Comparison of ENCODE assay signal across 14 mouse cellular contexts in the genomic region with DNA sequence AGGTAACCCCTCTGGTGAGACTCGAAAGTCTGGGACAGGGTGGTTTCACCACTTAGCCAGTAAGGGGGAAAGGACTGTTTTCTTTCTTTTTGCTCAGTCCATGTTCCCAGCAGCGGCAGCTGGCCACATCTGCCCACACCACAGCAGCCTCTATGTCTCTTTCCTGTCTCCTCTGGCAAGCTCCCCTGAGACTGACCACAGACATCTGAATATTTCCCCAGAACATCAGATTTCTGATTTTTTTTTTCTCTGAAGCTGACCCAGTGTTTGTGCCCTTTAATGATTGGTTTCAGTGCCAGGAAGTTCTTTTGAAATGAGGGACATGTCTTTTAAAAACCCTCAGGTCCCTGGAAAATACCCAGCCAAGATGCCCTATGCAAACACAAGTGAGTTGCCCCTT.
DNase-seq lines count a peak whose midpoint lies in the region; ATAC-seq and TF ChIP-seq lines count a peak whose summit lies in the region.
"Had no signal": no experiment of that assay in that cellular context is flagged by ENCODE, and none has a peak within 500 bp of the region (broad histone marks: within the 10 kb centered on the region; RNA-seq: fewer than 3 reads in every experiment).

No protein-coding gene starts in this region.

- H3K9me3 ChIP-seq in lung, embryonic 15.5 days: no peaks in the 10 kb centered on the region
- H3K9me3 ChIP-seq: midbrain, embryonic 15.5 days; neural tube, embryonic 15.5 days had no signal

- peak; percentile 79; the same call in 1 of the 2 replicates for ATAC-seq in lung, embryonic 15.5 days (ENCODE audit: borderline replicate concordance, extremely low read depth, low FRiP score, low TSS enrichment)
- ATAC-seq: inflammation-experienced regulatory T-cells, adult 6 months; liver, postnatal 0 days; midbrain, embryonic 15.5 days had no signal

- TF ChIP-seq POLR2A in lung, adult 2 months (IDR thresholded peaks at IDR 0.05; ENCODE audit: borderline replicate concordance, extremely low read depth, low read depth, low read length): no peak

- H3K4me3 ChIP-seq in lung, adult 2 months (replicated peaks; ENCODE audit: extremely low read depth, low read depth, low read length): no peak overlapping the region
- H3K4me3 ChIP-seq in lung, embryonic 15.5 days: no peak overlapping the region
- H3K4me3 ChIP-seq: midbrain, embryonic 15.5 days; neural tube, embryonic 15.5 days had no signal

- H3K4me1 ChIP-seq in lung, adult 2 months (ENCODE audit: control insufficient read depth, insufficient read depth, low read length): no peaks in the 10 kb centered on the region
- H3K4me1 ChIP-seq in lung, embryonic 15.5 days: 0 out of 2 replicates have a peak, but pooled peaks cover 10% of the 10 kb centered on the region
- H3K4me1 ChIP-seq: midbrain, embryonic 15.5 days; neural tube, embryonic 15.5 days had no signal

- no peak overlapping the region for H3K4me2 ChIP-seq in lung, embryonic 15.5 days
- H3K4me2 ChIP-seq: midbrain, embryonic 15.5 days; neural tube, embryonic 15.5 days had no signal

- intact Hi-C loops in gastrocnemius, postnatal 36 days (cut with DNase I): no loop called here

- 53% methylated on average over 2 of the region's 2 CpGs for WGBS in lung, adult 2 months
- WGBS in lung, embryonic 15.5 days: 38% methylated on average over 2 of the region's 2 CpGs

- peak overlapping the region; percentile 82 for H3K27ac ChIP-seq in lung, embryonic 15.5 days
- H3K27ac ChIP-seq: midbrain, embryonic 15.5 days; neural tube, embryonic 15.5 days had no signal

- TF ChIP-seq CTCF in lung, adult 2 months (IDR thresholded peaks at IDR 0.05; ENCODE audit: insufficient read depth, low read length): no peak

- DNase-seq in gastrocnemius, postnatal 25 days: peak; percentile 13
- DNase-seq in gastrocnemius, postnatal 36 days: no peak
- peak; percentile 46 to 60 for DNase-seq in lung, adult 18-20 months
- no peak for DNase-seq in lung, adult 2 months
- no peak for DNase-seq in ovary, postnatal 10 days (ENCODE audit: low spot score)
- no peak for DNase-seq in B cell, adult 2 months
- no peak for DNase-seq in thymus, postnatal 4 days
- DNase-seq: adrenal gland, adult 2 months; layer of hippocampus, postnatal 36 days; liver, postnatal 0 days had no signal

- no peak overlapping the region for H3K9ac ChIP-seq in lung, embryonic 15.5 days
- H3K9ac ChIP-seq: liver, postnatal 0 days; midbrain, embryonic 15.5 days; neural tube, embryonic 15.5 days had no signal

- no peaks in the 10 kb centered on the region for H3K36me3 ChIP-seq in lung, embryonic 15.5 days
- H3K36me3 ChIP-seq: midbrain, embryonic 15.5 days; neural tube, embryonic 15.5 days had no signal

- H3K27me3 ChIP-seq in lung, embryonic 15.5 days: no peaks in the 10 kb centered on the region
- H3K27me3 ChIP-seq: midbrain, embryonic 15.5 days; neural tube, embryonic 15.5 days had no signal

Comparison
In these comparisons a context has a peak if more than half of its experiments do, and no peak if none do; other contexts are left out.
1. DNase-seq: peak in gastrocnemius, postnatal 25 days (single experiment) and lung, adult 18-20 months (2 of 2); none in gastrocnemius, postnatal 36 days (0 of 2), lung, adult 2 months (single experiment), ovary, postnatal 10 days (single experiment), B cell, adult 2 months (0 of 2) and thymus, postnatal 4 days (single experiment).